Mouse (Mus musculus): ENCODE results near the gene Grin2a. TPM values are rescaled to one million over a fixed set of nuclear protein-coding genes. Genes with fewer than 3 reads are reported as not detected.

Grin2a gene
- polyA plus RNA-seq, 1 experiment from 2014 or later = 0.05 TPM

DNA sequence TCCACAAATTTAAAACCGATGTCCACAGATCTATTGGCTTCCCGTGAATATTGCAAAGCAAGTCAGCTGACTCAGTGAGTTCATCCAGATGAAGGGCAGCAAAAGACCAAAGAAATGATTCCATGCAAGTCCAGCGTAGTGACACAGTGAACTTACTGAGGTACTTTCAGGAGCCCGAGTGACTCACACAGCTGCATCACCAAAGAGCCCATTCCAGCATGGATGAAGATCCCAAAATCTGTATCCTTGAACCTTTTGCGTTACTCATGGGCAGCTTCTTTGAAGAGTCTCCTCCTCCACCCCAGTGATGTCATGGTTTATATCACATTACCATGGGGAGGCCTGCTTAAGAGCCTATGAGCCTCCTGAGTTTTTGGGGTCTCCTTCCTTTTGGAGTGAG, 460.2 kb downstream of the Grin2a start:
- DNase-seq (ENCODE audit: low spot score) = no peak

DNA sequence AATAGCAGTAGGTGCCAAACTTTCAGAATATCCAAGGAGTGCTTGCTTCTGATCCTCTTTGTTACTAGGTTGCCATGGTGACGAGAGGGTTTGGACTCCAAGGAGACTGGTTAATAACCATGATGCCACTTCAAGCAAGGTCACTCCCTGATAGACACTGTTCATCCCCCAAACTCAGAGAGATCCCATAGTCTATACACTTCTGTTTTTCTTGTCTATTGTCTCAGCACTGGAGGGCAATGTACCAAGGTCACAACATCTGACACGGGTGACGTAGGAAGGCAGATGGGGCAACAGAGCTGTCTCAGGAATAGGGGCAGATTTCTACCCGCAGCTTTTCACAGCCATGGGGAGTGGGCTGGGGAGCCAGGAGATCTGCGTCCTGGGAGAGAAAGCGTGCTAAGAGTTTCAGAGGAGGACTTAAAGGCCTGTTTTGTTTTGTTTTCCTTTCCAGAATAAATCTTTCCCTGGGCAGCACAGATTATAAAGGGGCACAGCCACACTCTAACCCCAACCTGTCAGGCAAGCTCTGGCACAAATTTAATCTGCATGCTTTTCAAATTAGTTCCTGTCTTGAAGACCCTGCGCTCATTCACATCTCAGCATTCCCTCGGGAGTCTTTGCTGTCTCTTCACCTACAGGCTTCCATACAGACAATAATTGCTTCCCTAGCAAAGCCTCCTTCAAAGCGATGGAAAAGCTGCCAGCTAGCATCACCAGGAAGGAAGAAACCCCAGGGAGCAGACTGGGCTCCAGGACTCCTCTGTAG, 461.6 kb downstream of the Grin2a start:
- DNase-seq (ENCODE audit: low spot score) = no peak
- Histone ChIP-seq H3K4me3 (no peak overlapping the region), H3K27ac (no peak overlapping the region), H3K9me3 (replicated peaks) (no peaks in the 10 kb centered on the region), H3K4me1 (no peaks in the 10 kb centered on the region), H3K27me3 (ENCODE audit: low read depth, poor library complexity, severe bottlenecking) (no peaks in the 10 kb centered on the region), H3K36me3 (no peaks in the 10 kb centered on the region)
- WGBS = 60% methylated on average over 9 of the region's 9 CpGs

More for the DNA sequence above, 460.2 kb downstream of the Grin2a start:
- Histone ChIP-seq H3K36me3 (no peaks in the 10 kb centered on the region), H3K9me3 (replicated peaks) (no peaks in the 10 kb centered on the region), H3K4me3 (no peak overlapping the region), H3K27ac (no peak overlapping the region), H3K27me3 (ENCODE audit: low read depth, poor library complexity, severe bottlenecking) (no peaks in the 10 kb centered on the region), H3K4me1 (no peaks in the 10 kb centered on the region)
- WGBS = 91% methylated on average over 5 of the region's 5 CpGs

- Histone ChIP-seq H3K4me1 (no peaks in the 10 kb centered on the region), H3K9me3 (replicated peaks) (no peaks in the 10 kb centered on the region), H3K4me3 (no peak overlapping the region), H3K27ac (no peak overlapping the region), H3K36me3 (no peaks in the 10 kb centered on the region), H3K27me3 (ENCODE audit: low read depth, poor library complexity, severe bottlenecking) (no peaks in the 10 kb centered on the region)
- no peak for DNase-seq (ENCODE audit: low spot score)
- WGBS = 90% methylated on average over 6 of the region's 6 CpGs
Measured at GRCm38 (mm10) chr16:9532843-9533532, 462.4 kb downstream of the Grin2a start.

DNA sequence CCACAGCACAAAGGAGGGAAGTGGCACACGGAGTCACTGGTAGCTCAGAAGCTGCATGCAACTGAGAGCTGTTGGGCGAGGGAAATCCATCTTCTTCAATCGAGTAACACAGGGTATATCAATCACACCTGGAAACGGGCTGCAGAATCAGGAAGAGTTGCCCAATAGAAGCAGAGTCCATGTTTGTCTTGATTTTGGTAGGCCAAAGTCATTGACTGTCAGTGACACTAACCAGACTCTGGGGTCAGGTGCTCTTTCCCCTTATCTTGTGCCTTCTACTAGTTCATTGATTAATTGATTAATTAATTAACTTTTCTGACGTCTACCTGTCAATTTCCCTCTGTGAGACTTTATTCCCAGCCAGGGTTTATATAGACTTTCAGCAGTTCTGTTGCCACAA, 468.1 kb downstream of the Grin2a start:
- Histone ChIP-seq H3K27ac (no peak overlapping the region), H3K4me1 (no peaks in the 10 kb centered on the region), H3K36me3 (no peaks in the 10 kb centered on the region), H3K4me3 (no peak overlapping the region), H3K27me3 (ENCODE audit: low read depth, poor library complexity, severe bottlenecking) (no peaks in the 10 kb centered on the region), H3K9me3 (replicated peaks) (no peaks in the 10 kb centered on the region)
- no peak for DNase-seq (ENCODE audit: low spot score)
- WGBS = 70% methylated on average over 5 of the region's 5 CpGs

DNA sequence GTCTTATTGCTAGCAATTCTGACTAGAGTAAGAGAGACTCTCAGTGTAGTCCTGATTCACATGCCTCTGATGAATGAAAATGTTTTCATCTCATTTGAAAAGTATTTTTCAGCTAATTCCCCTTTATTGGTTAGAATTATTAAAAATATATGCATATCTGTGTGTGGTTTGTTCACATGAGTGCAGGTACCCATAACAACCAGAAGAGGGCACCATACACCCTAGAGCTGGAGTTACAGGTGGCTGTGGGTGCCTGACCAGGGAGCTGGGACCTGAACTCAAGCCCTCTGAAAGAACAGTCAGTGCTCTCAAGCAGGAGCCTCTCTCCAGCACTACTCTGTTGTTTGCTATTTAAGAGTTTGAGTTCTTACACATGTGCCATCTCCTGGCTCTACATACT, 472.0 kb downstream of the Grin2a start:
- Histone ChIP-seq H3K27ac (no peak overlapping the region), H3K9me3 (replicated peaks) (no peaks in the 10 kb centered on the region), H3K36me3 (no peaks in the 10 kb centered on the region), H3K27me3 (ENCODE audit: low read depth, poor library complexity, severe bottlenecking) (no peaks in the 10 kb centered on the region), H3K4me1 (no peaks in the 10 kb centered on the region), H3K4me3 (no peak overlapping the region)
- no peak for DNase-seq (ENCODE audit: low spot score)

Other genes starting within 250 kb of the Grin2a start
- 0.38 TPM in 1 of 2 replicates, not detected in the other for gene Rpl39l, start 174.7 kb upstream of the Grin2a start, polyA plus RNA-seq (2016; fragmentation: Nextera tagmentation; extraction: Ambion mirVana)
- gene Atf7ip2, start 197.2 kb upstream of the Grin2a start, polyA plus RNA-seq (2016; fragmentation: Nextera tagmentation; extraction: Ambion mirVana) = 2.0 and 3.1 TPM in 2 replicates

Data from limb, embryonic 10.5 days (tissue).